Mouse (Mus musculus): ENCODE data around the gene Polr2j. TPM values are rescaled to one million over a fixed set of nuclear protein-coding genes. Genes with fewer than 3 reads are reported as not detected.
A peak's percentile ranks its signal among the peaks of the same experiment; 100 is the strongest.

The Polr2j gene
- polyA plus RNA-seq, 2 experiments, result 101 to 160 TPM

GRCm38 (mm10) chr5:136139393-136139792 lies 23.0 kb downstream of the Polr2j start:
- Histone ChIP-seq H3K9me3 (ENCODE audit: control insufficient read depth, low read length) (no peaks in the 10 kb centered on the region), H3K9ac (replicated peaks) (no peak overlapping the region), H3K4me1 (replicated peaks; ENCODE audit: control insufficient read depth in 2 of 2, insufficient read depth in 2 of 2, low read length in 1 of 2) (peaks cover 12 to 19% of the 10 kb centered on the region in 2 experiments), H3K27me3 (ENCODE audit: control insufficient read depth, insufficient read depth, low read length) (no peaks in the 10 kb centered on the region), H3K27ac (no peak overlapping the region), H3K4me3 (ENCODE audit: insufficient read depth in 1 of 2, low read depth in 2 of 2, low read length in 2 of 2) (no peak overlapping the region), H3K36me3 (replicated peaks; ENCODE audit: control insufficient read depth, insufficient read depth, low read depth) (peaks cover 22% of the 10 kb centered on the region), H3K4me2 (ENCODE audit: low read depth) (no peak overlapping the region)
- ATAC-seq (ENCODE audit: insufficient read depth), result no peak
- no peak for TF ChIP-seq EP300 (IDR thresholded peaks at IDR 0.05; ENCODE audit: low read depth)
- TF ChIP-seq CTCF (IDR thresholded peaks at IDR 0.05; ENCODE audit: low read depth), result no peak
- 66% methylated on average over 13 of the region's 13 CpGs for WGBS (ENCODE audit: insufficient replicate concordance)
- DNase-seq (ENCODE audit: low read depth in 3 of 3, low spot score in 3 of 3), result no peak

GRCm38 (mm10) chr5:136140057-136140482 lies 23.6 kb downstream of the Polr2j start:
- H3K27me3 ChIP-seq (ENCODE audit: control insufficient read depth, insufficient read depth, low read length), result no peaks in the 10 kb centered on the region
- H3K27ac ChIP-seq, result no peak overlapping the region
- peaks cover 22% of the 10 kb centered on the region for H3K36me3 ChIP-seq (replicated peaks; ENCODE audit: control insufficient read depth, insufficient read depth, low read depth)
- H3K4me1 ChIP-seq (replicated peaks; ENCODE audit: control insufficient read depth in 2 of 2, insufficient read depth in 2 of 2, low read length in 1 of 2), result peaks cover 9 to 16% of the 10 kb centered on the region in 2 experiments
- WGBS (ENCODE audit: insufficient replicate concordance), result 88% methylated on average over 10 of the region's 10 CpGs
- H3K9ac ChIP-seq (replicated peaks), result no peak overlapping the region
- no peak for ATAC-seq (ENCODE audit: insufficient read depth)
- no peak overlapping the region for H3K4me3 ChIP-seq (ENCODE audit: insufficient read depth in 1 of 2, low read depth in 2 of 2, low read length in 2 of 2)
- no peak for TF ChIP-seq CTCF (IDR thresholded peaks at IDR 0.05; ENCODE audit: low read depth)
- TF ChIP-seq EP300 (IDR thresholded peaks at IDR 0.05; ENCODE audit: low read depth), result no peak
- H3K4me2 ChIP-seq (ENCODE audit: low read depth), result no peak overlapping the region
- DNase-seq (ENCODE audit: low read depth in 3 of 3, low spot score in 3 of 3), result no peak
- H3K9me3 ChIP-seq (ENCODE audit: control insufficient read depth, low read length), result no peaks in the 10 kb centered on the region

- 84% methylated on average over 5 of the region's 5 CpGs for WGBS (ENCODE audit: insufficient replicate concordance)
- Histone ChIP-seq H3K27ac (no peak overlapping the region), H3K4me3 (ENCODE audit: insufficient read depth in 1 of 2, low read depth in 2 of 2, low read length in 2 of 2) (no peak overlapping the region), H3K4me2 (ENCODE audit: low read depth) (no peak overlapping the region), H3K27me3 (ENCODE audit: control insufficient read depth, insufficient read depth, low read length) (no peaks in the 10 kb centered on the region), H3K4me1 (replicated peaks; ENCODE audit: control insufficient read depth in 2 of 2, insufficient read depth in 2 of 2, low read length in 1 of 2) (peaks cover 0 to 13% of the 10 kb centered on the region in 2 experiments; a peak in 3 of 4 replicates), H3K9ac (replicated peaks) (no peak overlapping the region), H3K36me3 (replicated peaks; ENCODE audit: control insufficient read depth, insufficient read depth, low read depth) (peaks cover 22% of the 10 kb centered on the region), H3K9me3 (ENCODE audit: control insufficient read depth, low read length) (no peaks in the 10 kb centered on the region)
- no peak for DNase-seq (ENCODE audit: low read depth in 3 of 3, low spot score in 3 of 3)
- no peak for ATAC-seq (ENCODE audit: insufficient read depth)
- TF ChIP-seq CTCF (IDR thresholded peaks at IDR 0.05; ENCODE audit: low read depth) (peak; percentile 51), EP300 (IDR thresholded peaks at IDR 0.05; ENCODE audit: low read depth) (no peak)
Observed at GRCm38 (mm10) chr5:136142746-136143145, 26.3 kb downstream of the Polr2j start.

GRCm38 (mm10) chr5:136143161-136143755 lies 26.8 kb downstream of the Polr2j start:
- Histone ChIP-seq H3K36me3 (replicated peaks; ENCODE audit: control insufficient read depth, insufficient read depth, low read depth) (peaks cover 22% of the 10 kb centered on the region), H3K9me3 (ENCODE audit: control insufficient read depth, low read length) (no peaks in the 10 kb centered on the region), H3K27me3 (ENCODE audit: control insufficient read depth, insufficient read depth, low read length) (no peaks in the 10 kb centered on the region), H3K27ac (no peak overlapping the region), H3K4me3 (ENCODE audit: insufficient read depth in 1 of 2, low read depth in 2 of 2, low read length in 2 of 2) (no peak overlapping the region), H3K4me1 (replicated peaks; ENCODE audit: control insufficient read depth in 2 of 2, insufficient read depth in 2 of 2, low read length in 1 of 2) (peaks cover 0 to 13% of the 10 kb centered on the region in 2 experiments; a peak in 2 of 4 replicates), H3K4me2 (ENCODE audit: low read depth) (no peak overlapping the region), H3K9ac (replicated peaks) (no peak overlapping the region)
- no peak for ATAC-seq (ENCODE audit: insufficient read depth)
- WGBS (ENCODE audit: insufficient replicate concordance), result 80% methylated on average over 6 of the region's 6 CpGs
- no peak for DNase-seq (ENCODE audit: low read depth in 3 of 3, low spot score in 3 of 3)
- no peak for TF ChIP-seq EP300 (IDR thresholded peaks at IDR 0.05; ENCODE audit: low read depth)
- peak; percentile 72 for TF ChIP-seq CTCF (IDR thresholded peaks at IDR 0.05; ENCODE audit: low read depth)

GRCm38 (mm10) chr5:136144606-136145430 lies 28.4 kb downstream of the Polr2j start:
- Histone ChIP-seq H3K9me3 (ENCODE audit: control insufficient read depth, low read length) (no peaks in the 10 kb centered on the region), H3K9ac (replicated peaks) (no peak overlapping the region), H3K4me2 (ENCODE audit: low read depth) (no peak overlapping the region), H3K27me3 (ENCODE audit: control insufficient read depth, insufficient read depth, low read length) (no peaks in the 10 kb centered on the region), H3K27ac (no peak overlapping the region), H3K4me1 (replicated peaks; ENCODE audit: control insufficient read depth in 2 of 2, insufficient read depth in 2 of 2, low read length in 1 of 2) (peaks cover 0 to 14% of the 10 kb centered on the region in 2 experiments; a peak in 2 of 4 replicates), H3K36me3 (replicated peaks; ENCODE audit: control insufficient read depth, insufficient read depth, low read depth) (peaks cover 16% of the 10 kb centered on the region), H3K4me3 (ENCODE audit: insufficient read depth in 1 of 2, low read depth in 2 of 2, low read length in 2 of 2) (no peak overlapping the region)
- DNase-seq (ENCODE audit: low read depth in 3 of 3, low spot score in 3 of 3) (no peak), ATAC-seq (ENCODE audit: insufficient read depth) (peak; percentile 14; the same call in 1 of the 2 replicates)
- WGBS (ENCODE audit: insufficient replicate concordance), result 33% methylated on average over 12 of the region's 12 CpGs
- TF ChIP-seq EP300 (IDR thresholded peaks at IDR 0.05; ENCODE audit: low read depth), result peak; percentile 43; the same call in 1 of the 2 replicates
- TF ChIP-seq CTCF (IDR thresholded peaks at IDR 0.05; ENCODE audit: low read depth), result no peak

All from liver, embryonic 14.5 days (tissue).